In the genomic region with DNA sequence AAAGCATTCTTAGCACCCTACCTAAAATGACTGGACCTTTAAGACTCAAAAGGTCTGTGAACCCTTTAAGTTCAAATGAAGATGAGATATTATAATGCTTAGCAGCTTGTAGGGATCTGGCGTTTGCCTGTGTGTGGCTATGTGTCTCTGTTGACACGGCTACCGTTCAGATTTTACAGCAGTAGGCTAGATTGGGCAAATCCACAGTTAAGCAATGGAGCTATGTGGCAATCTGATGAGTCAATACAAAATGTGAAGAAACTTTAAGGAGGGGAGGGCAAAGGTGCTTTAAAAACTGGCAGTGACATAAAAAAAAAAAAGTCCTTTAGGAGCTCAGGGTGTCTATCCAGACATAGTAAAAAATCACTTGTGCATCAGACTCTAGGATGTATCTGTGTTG, we compare ENCODE assay signal across 17 mouse cellular contexts. TPM values are rescaled to one million over a fixed set of nuclear protein-coding genes. Genes with fewer than 3 reads are reported as not detected.
DNase-seq lines count a peak whose midpoint lies in the region; ATAC-seq lines count a peak whose summit lies in the region.
"Had no signal": no experiment of that assay in that cellular context is flagged by ENCODE, and none has a peak within 500 bp of the region (broad histone marks: within the 10 kb centered on the region; RNA-seq: fewer than 3 reads in every experiment).

No protein-coding gene starts in this region.

- H3K27me3 ChIP-seq in liver, embryonic 15.5 days, result no peaks in the 10 kb centered on the region
- H3K27me3 ChIP-seq in liver, embryonic 12.5 days (replicated peaks), result no peaks in the 10 kb centered on the region
- no peaks in the 10 kb centered on the region for H3K27me3 ChIP-seq in heart, embryonic 12.5 days (replicated peaks)
- H3K27me3 ChIP-seq: CH12.LX; liver, embryonic 13.5 days had no signal

- no peak overlapping the region for H3K4me2 ChIP-seq in liver, embryonic 15.5 days
- no peak overlapping the region for H3K4me2 ChIP-seq in liver, embryonic 12.5 days
- no peak overlapping the region for H3K4me2 ChIP-seq in heart, embryonic 12.5 days
- H3K4me2 ChIP-seq: liver, embryonic 13.5 days had no signal

- H3K4me3 ChIP-seq in liver, embryonic 15.5 days (replicated peaks), result no peak overlapping the region
- no peak overlapping the region for H3K4me3 ChIP-seq in liver, embryonic 12.5 days
- H3K4me3 ChIP-seq in heart, embryonic 12.5 days, result no peak overlapping the region
- H3K4me3 ChIP-seq: liver, embryonic 13.5 days; midbrain, embryonic 10.5 days had no signal

- H3K27ac ChIP-seq in liver, embryonic 15.5 days (replicated peaks), result no peak overlapping the region
- H3K27ac ChIP-seq in liver, embryonic 12.5 days, result no peak overlapping the region
- H3K27ac ChIP-seq in heart, embryonic 12.5 days (ENCODE audit: poor library complexity, severe bottlenecking), result no peak overlapping the region
- H3K27ac ChIP-seq: liver, embryonic 13.5 days; midbrain, embryonic 10.5 days had no signal

- H3K9ac ChIP-seq in liver, embryonic 15.5 days, result no peak overlapping the region
- H3K9ac ChIP-seq in liver, embryonic 12.5 days, result no peak overlapping the region
- no peak overlapping the region for H3K9ac ChIP-seq in heart, embryonic 12.5 days
- H3K9ac ChIP-seq: liver, embryonic 13.5 days had no signal

- H3K4me1 ChIP-seq in liver, embryonic 15.5 days (replicated peaks), result no peaks in the 10 kb centered on the region
- no peaks in the 10 kb centered on the region for H3K4me1 ChIP-seq in liver, embryonic 12.5 days
- H3K4me1 ChIP-seq in heart, embryonic 12.5 days (replicated peaks), result no peaks in the 10 kb centered on the region
- H3K4me1 ChIP-seq: liver, embryonic 13.5 days; midbrain, embryonic 10.5 days had no signal

- peak; percentile 75; the same call in 1 of the 2 replicates for ATAC-seq in liver, embryonic 15.5 days (ENCODE audit: insufficient read depth)
- no peak for ATAC-seq in liver, embryonic 12.5 days
- ATAC-seq in neutrophil, adult 5-6 weeks (ENCODE audit: extremely low read depth, insufficient number of reproducible peaks, low FRiP score, poor library complexity, severe bottlenecking), result peak; percentile 100
- ATAC-seq in heart, embryonic 12.5 days (ENCODE audit: insufficient number of reproducible peaks, low FRiP score), result no peak
- ATAC-seq: forebrain, embryonic 16.5 days; hindbrain, embryonic 16.5 days had no signal

- no peaks in the 10 kb centered on the region for H3K36me3 ChIP-seq in liver, embryonic 15.5 days (replicated peaks)
- no peaks in the 10 kb centered on the region for H3K36me3 ChIP-seq in liver, embryonic 12.5 days
- no peaks in the 10 kb centered on the region for H3K36me3 ChIP-seq in heart, embryonic 12.5 days
- H3K36me3 ChIP-seq: liver, embryonic 13.5 days; midbrain, embryonic 10.5 days had no signal

- no peaks in the 10 kb centered on the region for H3K9me3 ChIP-seq in liver, embryonic 15.5 days (replicated peaks)
- no peaks in the 10 kb centered on the region for H3K9me3 ChIP-seq in liver, embryonic 12.5 days (replicated peaks)
- no peaks in the 10 kb centered on the region for H3K9me3 ChIP-seq in heart, embryonic 12.5 days (replicated peaks)
- H3K9me3 ChIP-seq: liver, embryonic 13.5 days; midbrain, embryonic 10.5 days had no signal

- peak; percentile 37 for DNase-seq in c-Kit-positive CD71-negative TER-119-negative erythroid progenitor cells, embryonic 14.5 days (ENCODE audit: low read depth)
- DNase-seq in lung, postnatal 10 days, result peak; percentile 41
- DNase-seq in heart, adult 9 months (ENCODE audit: low spot score in 2 of 2), result no peak
- no peak for DNase-seq in gastrocnemius, postnatal 25 days
- DNase-seq: gastrocnemius, postnatal 36 days; kidney, adult 8-10 months; liver, embryonic 13.5 days; right cerebral cortex, postnatal 25 days; thymus, postnatal 25 days had no signal

- WGBS in liver, embryonic 15.5 days (ENCODE audit: insufficient replicate concordance), result 50% methylated on average over 3 of the region's 3 CpGs
- 67% methylated on average over 3 of the region's 3 CpGs for WGBS in liver, embryonic 12.5 days (ENCODE audit: insufficient replicate concordance)
- WGBS in heart, embryonic 12.5 days, result 71% methylated on average over 3 of the region's 3 CpGs

RNA-seq across cellular contexts. Expression of a gene that starts 23.1 kb away (rescaled TPM):
- polyA plus RNA-seq in liver, embryonic 15.5 days (2015; fragmentation: Nextera tagmentation; extraction: Ambion mirVana), result 0.39 and 0.50 TPM in 2 replicates
- 0.26 and 0.29 TPM in 2 replicates for polyA plus RNA-seq in liver, embryonic 12.5 days (2016; fragmentation: Nextera tagmentation; extraction: Ambion mirVana)
- total RNA-seq in neutrophil, adult 5-6 weeks (2017), result 0.74 and 1.3 TPM in 2 replicates
- polyA plus RNA-seq in heart, embryonic 12.5 days (2016; fragmentation: Nextera tagmentation; extraction: Ambion mirVana), result 0.22 TPM in 1 of 2 replicates, not detected in the other
- total RNA-seq in gastrocnemius, postnatal 25 days (2021), result not detected
- total RNA-seq: CH12.LX had no signal

Comparison
In these comparisons a context has a peak if more than half of its experiments do, and no peak if none do; other contexts are left out.
1. ATAC-seq: peak in liver, embryonic 15.5 days (single experiment) and neutrophil, adult 5-6 weeks (single experiment); none in liver, embryonic 12.5 days (single experiment) and heart, embryonic 12.5 days (single experiment).
2. DNase-seq: peak in c-Kit-positive CD71-negative TER-119-negative erythroid progenitor cells, embryonic 14.5 days (single experiment) and lung, postnatal 10 days (single experiment); none in heart, adult 9 months (0 of 2) and gastrocnemius, postnatal 25 days (single experiment).